Mouse (Mus musculus): ENCODE measurements around the gene Cyp2c70.

DNA sequence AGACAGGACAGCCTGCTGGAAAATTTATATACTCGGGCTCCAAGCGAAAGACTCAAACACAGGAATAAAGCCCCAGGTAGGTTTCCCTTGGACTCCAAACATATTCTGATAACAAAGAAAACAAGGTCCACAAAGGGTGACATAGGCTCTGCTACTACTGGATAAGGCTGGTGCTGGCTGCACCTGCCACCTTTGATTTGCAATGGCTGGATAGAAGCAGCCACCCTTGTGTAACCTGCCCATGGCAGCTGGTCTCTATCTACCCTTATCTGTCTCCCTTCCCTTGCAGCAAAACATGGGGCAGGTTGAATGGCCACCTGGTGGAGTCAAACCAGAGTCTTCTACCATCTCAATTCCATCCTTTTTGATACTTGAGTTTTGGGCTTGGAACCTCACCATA is 45.4 kb upstream of the Cyp2c70 start:
- no peak for TF ChIP-seq CTCF (IDR thresholded peaks at IDR 0.05; ENCODE audit: borderline replicate concordance, insufficient read depth, low read depth, low read length)
- no peak for TF ChIP-seq POLR2A (IDR thresholded peaks at IDR 0.05; ENCODE audit: borderline replicate concordance, insufficient read depth, low read length)

Measured in cerebellum, adult 2 months (tissue).